Mouse (Mus musculus) ES-E14 (cell line): Measurements from ENCODE around the gene Vps53.

ENCODE experiments used
- CHD2 ChIP-seq: IDR thresholded peaks from 2 replicates; pipeline ENCODE4 v1.6.1; 2014; ENCODE audit warnings: mild to moderate bottlenecking, low read depth, low read length, inconsistent platforms
- ZC3H11A ChIP-seq: IDR thresholded peaks from 2 replicates; pipeline ENCODE4 v1.6.1; 2012; ENCODE audit warnings: low read depth, mild to moderate bottlenecking, inconsistent platforms, low read length, borderline replicate concordance

DNA sequence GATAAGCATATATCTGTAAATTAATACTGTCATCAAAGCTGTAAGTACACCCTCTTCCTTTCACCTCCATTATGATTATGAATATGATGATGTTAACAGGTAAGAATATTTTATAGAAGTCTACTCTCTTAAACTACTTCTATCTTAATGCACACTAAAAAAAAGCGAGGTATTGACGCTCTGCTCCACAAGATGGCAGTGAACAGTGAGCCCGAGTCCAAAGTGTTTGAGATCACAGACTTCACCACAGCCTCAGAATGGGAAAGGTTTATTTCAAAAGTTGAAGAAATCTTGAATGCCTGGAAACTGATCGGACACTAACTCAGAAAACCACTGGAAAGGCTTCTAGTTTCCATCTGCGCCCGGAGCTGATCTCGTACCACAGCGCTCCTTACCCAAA is 85.8 kb downstream of the Vps53 start:
- no peak for TF ChIP-seq CHD2
- TF ChIP-seq ZC3H11A: no peak
